Comparison of ENCODE assay signal across 28 mouse cellular contexts in the genomic region with DNA sequence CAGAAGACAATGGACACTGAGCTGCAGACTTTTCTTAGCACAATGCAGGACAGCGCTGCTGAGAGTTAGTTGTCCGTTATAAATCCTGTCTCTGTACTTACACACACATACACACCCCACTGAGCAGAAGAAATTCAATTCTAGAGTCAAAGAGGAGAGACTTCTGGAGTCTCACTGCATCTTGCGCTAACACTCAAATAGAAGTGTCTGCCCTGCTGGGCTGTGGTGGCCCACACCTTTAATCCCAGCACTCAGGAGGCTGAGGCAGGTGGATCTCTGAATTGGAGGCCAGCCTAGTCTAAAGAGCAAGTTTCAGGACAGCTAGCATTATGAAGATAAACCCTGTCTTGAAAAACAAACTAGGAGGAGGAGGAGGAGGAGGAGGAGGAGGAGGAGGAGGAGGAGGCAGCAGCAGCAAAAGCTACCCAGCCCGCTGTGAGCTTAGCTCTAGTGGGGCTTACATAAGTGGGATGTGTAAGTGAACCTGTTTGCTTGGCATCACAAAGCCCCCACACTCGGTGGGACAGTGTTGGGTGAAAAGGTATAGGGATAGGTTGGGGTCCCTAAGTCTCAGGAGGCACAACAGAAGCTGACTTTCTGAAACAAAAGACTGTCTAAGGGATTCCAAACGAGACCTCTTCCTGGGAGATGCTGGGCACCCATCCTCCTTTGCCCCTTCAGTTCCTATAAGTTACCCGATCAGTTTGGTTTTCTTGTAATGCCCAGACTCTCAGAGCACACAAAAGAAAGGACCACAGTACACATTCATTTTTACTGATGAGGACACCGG. TPM values are rescaled to one million over a fixed set of nuclear protein-coding genes. Genes with fewer than 3 reads are reported as not detected.
"Had no signal": no experiment of that assay in that cellular context is flagged by ENCODE, and none has a peak within 500 bp of the region (broad histone marks: within the 10 kb centered on the region; RNA-seq: fewer than 3 reads in every experiment).

No protein-coding gene starts in this region.

- H3K4me3 ChIP-seq: layer of hippocampus, adult 2 months; limb, embryonic 10.5 days; limb, embryonic 13.5 days; liver, embryonic 12.5 days; liver, embryonic 15.5 days; lung, embryonic 15.5 days; megakaryocyte, embryonic 14.5 days; midbrain, embryonic 12.5 days; neural tube, embryonic 12.5 days had no signal

- H3K9me3 ChIP-seq: limb, embryonic 13.5 days; liver, embryonic 12.5 days; liver, embryonic 15.5 days; lung, embryonic 15.5 days; neural tube, embryonic 12.5 days had no signal

- H3K9ac ChIP-seq: limb, embryonic 13.5 days; liver, embryonic 12.5 days; liver, embryonic 15.5 days; lung, embryonic 15.5 days; midbrain, embryonic 12.5 days; neural tube, embryonic 12.5 days had no signal

- H3K36me3 ChIP-seq: limb, embryonic 10.5 days; limb, embryonic 13.5 days; liver, embryonic 12.5 days; liver, embryonic 15.5 days; lung, embryonic 15.5 days; midbrain, embryonic 12.5 days; neural tube, embryonic 12.5 days had no signal

- ATAC-seq: liver, embryonic 12.5 days; midbrain, embryonic 16.5 days had no signal

- H3K4me2 ChIP-seq: limb, embryonic 13.5 days; liver, embryonic 12.5 days; liver, embryonic 15.5 days; lung, embryonic 15.5 days; midbrain, embryonic 12.5 days; neural tube, embryonic 12.5 days had no signal

- DNase-seq: kidney, adult 2 months; kidney, postnatal 25 days; layer of hippocampus, adult 9-11 months; liver; lung, adult 18-20 months; lung, postnatal 10 days; lung, postnatal 36 days; right cerebral cortex, adult 18-20 months; right cerebral cortex, postnatal 14 days; right cerebral cortex, postnatal 4 days; thymus, adult 18-20 months; thymus, postnatal 36 days had no signal

- H3K27ac ChIP-seq: kidney, postnatal 0 days; layer of hippocampus, adult 2 months; limb, embryonic 10.5 days; limb, embryonic 13.5 days; liver, embryonic 12.5 days; liver, embryonic 15.5 days; lung, embryonic 15.5 days; midbrain, embryonic 12.5 days; neural tube, embryonic 12.5 days had no signal

RNA-seq across cellular contexts. Expression of gene Nr2e1, which starts 4.7 kb away (rescaled TPM):
- total RNA-seq: neutrophil, adult 5-6 weeks had no signal
- polyA plus RNA-seq: kidney, adult 2 months; kidney, embryonic 14.5 days; kidney, postnatal 0 days; large intestine, adult 2 months; limb, embryonic 10.5 days; limb, embryonic 13.5 days; liver, embryonic 12.5 days; liver, embryonic 15.5 days; lung, embryonic 15.5 days; neural tube, embryonic 12.5 days; stomach, embryonic 16.5 days; urinary bladder, adult 2 months had no signal
